Mouse (Mus musculus) testis, postnatal 10 days (tissue): ENCODE results near the gene Gucd1.
A peak's percentile ranks its signal among the peaks of the same experiment; 100 is the strongest.

Experiments used
- DNase-seq: peaks from one replicate; pipeline ENCODE4 v3.0.0; 2021; ENCODE audit warnings: low spot score

Gucd1 gene

DNA sequence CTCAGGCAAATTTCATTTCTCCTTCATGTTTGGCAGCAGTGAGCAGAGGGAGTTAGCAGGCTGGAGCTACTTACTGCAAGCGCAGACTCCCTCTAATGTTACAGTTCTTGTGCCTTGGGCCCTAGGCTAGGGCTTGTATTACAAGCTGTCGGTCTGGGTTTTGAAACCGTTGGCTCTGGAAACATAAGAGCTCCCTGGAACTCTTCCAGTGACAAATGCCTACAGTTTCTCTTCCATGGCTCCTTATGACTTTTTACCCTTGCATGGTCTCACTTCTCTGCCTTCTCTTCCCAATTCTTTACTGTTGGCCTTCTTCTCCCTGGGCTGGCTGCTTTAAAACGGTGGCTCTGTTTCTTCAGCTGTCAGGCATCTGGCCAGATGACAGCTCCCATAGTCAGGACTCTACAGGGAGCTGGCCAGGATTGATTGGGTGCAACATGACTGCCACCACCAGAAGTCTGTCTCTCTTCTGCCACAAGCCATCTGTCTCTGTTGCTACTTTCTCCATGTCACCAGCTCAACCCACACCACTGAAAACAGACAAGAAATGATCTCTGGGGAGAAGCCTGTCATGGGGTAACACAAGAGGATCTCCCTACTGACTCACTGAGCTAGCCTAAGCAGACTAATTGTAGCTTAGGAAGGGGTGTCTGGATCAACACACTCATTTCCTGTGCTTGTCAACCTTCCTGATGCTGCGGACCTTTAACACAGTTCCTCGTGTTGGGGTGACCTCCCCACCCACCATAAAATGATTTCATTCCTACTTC is 51.8 kb downstream of the Gucd1 start:
- DNase-seq: peak; percentile 28

DNA sequence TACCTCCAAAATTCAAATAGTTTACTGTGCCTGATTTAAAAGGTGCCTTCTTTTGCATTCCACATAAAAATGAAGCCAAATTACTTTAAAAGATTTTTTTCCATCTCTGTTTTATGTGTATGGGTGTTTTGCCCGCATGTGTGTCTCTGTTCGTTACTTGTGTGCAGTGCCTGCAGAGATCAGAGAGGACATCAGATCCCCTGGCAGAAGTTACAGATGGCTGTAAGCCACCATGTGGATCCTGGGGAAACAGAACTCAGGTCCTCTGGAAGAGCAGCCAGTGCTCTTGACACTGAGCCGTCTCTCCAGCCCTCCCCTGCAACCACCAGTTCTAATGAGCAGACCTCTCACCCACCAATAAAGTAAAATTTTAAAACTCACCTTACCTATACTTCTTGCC is 55.0 kb downstream of the Gucd1 start:
- peak; percentile 14 for DNase-seq

GRCm38 (mm10) chr10:75458329-75458728 is 59.4 kb downstream of the Gucd1 start:
- no peak for DNase-seq

DNA sequence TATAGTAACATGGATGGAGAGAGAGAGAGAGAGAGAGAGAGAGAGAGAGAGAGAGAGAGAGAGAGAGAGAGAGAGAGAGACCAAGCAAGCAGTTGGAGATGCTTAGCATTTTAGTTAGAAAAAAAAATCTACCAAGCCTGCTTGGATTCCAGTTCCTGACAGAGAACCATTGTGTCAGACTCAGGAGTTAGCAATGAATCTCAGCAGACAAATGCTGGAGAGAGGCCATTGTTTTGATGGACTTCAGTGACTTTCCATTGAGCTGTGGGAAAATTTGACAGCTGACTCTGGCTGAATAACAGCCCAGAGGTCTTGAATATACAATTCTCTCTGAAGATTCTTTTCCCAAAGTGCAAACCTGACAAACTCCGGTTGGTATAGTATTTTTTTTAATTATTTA is 59.9 kb downstream of the Gucd1 start:
- DNase-seq: no peak

DNA sequence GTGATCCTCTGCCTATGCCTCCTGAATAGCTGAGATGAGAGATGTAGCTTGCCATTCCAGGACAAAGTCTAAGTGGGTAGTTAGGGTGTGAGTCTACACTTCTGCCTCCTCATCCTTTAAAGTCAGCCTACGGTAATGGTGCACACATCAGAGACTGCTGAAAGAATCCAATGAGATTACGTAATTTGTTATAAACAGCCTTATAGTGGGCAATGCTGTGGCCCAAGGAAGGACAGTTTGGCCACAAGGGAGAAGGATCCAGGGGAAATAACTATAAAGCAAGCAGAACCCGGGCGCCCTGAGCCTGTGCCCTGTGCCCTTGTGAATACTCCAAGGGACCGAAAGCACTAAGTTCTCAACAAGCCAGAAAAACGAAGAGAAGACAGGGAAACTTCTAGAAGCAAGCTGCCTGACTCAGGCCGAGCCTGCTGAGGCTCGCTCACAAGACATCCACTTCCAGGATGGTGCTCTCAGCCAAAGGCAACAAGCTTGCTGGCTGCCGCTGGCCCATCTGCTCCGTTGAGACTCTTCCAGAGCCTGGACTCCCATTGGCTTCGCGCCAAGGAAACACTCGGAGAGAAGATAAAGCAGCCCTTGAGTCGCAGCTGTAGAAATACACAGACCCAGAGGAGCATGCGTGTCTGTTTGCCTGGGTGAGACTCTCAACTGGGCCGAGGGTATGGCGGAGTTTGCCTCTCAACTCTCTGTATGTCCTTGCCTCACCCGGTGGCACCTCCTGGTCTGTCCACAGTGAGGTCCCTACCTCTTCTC is 61.5 kb downstream of the Gucd1 start:
- DNase-seq: peak; percentile 41

- DNase-seq: peak; percentile 75
Measured at GRCm38 (mm10) chr10:75451036-75451786, 66.6 kb downstream of the Gucd1 start.

DNA sequence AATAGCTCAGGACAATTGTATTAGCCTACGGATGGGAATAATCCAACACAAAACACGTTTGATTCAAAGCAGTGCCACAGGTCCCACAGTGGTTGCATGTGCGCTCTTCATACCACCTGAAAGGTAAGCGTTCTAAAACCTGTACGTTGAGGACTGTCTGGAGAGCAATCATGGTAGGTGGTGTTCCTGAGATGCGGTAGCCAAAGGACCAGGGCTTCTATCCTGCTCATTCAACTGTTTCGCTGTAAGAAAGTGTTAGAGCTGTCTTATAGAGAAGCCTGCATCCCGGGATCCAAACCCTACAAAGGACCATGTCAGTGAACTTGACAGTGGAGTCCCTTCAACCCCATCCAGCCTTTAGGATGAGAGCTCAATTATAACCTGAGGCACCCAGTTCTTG is 67.4 kb downstream of the Gucd1 start:
- no peak for DNase-seq

DNA sequence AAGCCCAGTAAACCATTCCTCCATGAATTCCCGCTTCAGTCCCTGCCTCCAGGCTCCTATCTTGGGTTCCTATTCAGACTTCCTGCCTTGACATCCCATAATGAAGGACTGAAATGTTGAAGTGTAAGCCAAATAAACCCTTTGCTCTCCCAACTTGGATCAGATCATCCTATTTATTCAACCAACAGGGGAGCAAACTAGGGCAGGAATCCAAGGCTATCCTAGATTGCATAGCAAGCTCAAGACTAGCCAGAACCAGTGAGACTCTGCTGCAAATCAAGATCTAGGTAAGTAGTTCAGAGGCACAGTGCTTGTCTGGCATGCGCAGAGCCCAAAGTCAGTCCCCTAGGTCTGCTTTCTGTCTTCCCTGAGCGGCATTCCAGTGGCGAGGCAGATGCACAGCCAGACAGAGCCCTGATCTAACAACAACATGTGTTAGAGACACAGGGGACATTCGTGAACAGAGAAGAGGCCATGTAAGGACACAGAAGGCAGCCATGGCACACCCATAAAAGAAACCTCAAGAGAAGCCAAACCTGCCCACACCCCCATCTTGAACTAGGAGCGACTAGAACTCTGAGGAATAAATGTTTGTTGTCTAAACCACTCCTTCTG is 68.9 kb downstream of the Gucd1 start:
- no peak for DNase-seq

GRCm38 (mm10) chr10:75447489-75447888 is 70.3 kb downstream of the Gucd1 start:
- DNase-seq: no peak

DNA sequence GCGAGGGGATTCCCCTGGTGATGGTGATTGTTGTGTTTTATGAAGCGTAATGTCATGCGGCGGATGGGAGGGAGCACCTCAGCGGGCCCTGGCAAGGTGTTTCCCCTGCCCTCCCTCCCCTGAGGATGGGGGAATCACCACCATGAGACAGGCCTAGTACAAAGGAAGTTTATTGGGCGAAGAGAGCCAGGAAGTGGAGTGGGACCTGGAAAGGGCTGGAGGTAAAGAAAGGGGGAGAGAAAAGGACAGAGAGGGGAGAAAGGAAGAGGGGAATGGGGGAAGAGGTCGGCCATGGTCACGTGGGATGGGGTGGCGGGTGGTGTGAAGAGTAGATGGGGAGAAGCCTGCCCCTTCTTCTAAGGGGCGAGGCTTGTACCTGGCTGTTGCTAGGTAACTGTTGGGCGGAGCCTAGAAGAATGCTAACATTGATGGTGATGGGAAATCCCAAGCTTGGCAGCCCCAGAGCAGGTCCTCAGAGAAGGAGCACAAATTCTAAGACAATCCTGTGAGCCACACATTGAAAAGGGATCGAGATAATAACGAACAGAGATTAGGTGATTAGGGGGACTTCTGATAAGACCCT is 71.2 kb downstream of the Gucd1 start:
- no peak for DNase-seq

DNA sequence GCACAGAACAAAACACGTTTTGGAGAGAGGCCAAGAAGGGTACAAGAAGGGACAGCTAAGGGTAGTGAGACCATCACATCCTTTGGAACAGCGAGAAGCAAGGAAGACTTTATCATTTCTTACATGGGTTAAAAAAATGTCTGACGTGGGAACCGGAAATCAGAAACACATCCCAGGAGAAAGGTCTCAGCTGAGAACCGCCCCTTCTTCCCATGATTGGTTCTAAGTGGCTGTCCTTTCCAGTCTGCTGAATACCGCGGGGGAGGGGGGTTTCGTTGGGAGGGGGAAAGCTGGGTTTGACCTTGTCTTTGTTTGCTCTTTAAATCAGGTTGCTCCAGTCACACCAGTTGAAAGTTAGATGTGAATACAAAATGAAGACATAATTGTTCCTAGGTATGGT is 72.7 kb downstream of the Gucd1 start:
- DNase-seq: no peak

GRCm38 (mm10) chr10:75444111-75444826 is 73.5 kb downstream of the Gucd1 start:
- peak; percentile 57 for DNase-seq

GRCm38 (mm10) chr10:75443017-75443416 is 74.8 kb downstream of the Gucd1 start:
- no peak for DNase-seq

- no peak for DNase-seq
Measured at GRCm38 (mm10) chr10:75441800-75442199, 76.0 kb downstream of the Gucd1 start.

DNA sequence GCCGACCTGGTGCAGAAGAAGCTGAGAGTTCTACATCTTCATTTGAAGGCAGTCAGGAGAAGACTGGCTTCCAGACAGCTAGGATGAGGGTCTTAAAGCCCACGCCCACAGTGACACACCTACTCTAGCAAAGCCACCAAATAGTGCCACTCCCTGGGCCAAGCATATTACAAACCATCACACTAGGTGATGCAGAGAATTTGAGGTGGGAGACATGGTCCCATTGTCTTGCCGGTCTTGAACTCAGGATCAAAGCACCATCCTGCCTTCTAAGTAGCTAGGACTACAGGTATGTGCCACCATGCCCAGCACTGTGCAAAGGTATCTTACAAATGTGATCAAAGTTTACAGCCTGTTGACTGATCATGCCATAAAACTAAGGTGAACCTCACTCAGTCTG is 77.0 kb downstream of the Gucd1 start:
- DNase-seq: no peak

DNA sequence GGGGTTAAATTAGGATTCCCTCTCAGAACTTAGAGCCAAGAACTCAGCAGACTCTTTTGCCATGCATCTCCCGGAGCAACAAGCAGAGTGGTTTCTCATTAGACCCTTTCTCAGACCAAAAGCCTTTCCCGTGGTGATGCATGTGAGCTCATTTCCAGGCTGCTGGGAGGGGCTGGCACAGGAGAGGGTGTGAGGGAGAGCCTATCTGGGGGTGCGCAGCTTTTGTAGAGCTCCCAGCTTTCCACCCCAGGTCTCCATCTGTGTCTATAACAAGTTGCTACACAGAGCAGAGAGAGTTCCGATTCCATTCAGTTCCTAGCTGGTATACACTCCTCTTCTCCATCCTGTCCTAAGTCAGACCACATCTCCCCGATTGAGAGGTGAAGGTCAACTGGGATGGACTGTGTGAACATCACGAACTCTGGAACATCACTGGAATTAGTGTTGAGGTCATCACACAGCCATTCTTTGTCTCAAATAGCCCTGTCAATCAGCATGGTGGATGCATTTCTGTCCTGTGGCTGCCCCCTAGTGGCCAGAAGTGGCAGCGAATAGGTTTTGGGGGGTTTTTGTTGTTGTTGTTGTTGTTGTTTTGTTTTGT is 78.5 kb downstream of the Gucd1 start:
- peak; percentile 65 for DNase-seq

DNA sequence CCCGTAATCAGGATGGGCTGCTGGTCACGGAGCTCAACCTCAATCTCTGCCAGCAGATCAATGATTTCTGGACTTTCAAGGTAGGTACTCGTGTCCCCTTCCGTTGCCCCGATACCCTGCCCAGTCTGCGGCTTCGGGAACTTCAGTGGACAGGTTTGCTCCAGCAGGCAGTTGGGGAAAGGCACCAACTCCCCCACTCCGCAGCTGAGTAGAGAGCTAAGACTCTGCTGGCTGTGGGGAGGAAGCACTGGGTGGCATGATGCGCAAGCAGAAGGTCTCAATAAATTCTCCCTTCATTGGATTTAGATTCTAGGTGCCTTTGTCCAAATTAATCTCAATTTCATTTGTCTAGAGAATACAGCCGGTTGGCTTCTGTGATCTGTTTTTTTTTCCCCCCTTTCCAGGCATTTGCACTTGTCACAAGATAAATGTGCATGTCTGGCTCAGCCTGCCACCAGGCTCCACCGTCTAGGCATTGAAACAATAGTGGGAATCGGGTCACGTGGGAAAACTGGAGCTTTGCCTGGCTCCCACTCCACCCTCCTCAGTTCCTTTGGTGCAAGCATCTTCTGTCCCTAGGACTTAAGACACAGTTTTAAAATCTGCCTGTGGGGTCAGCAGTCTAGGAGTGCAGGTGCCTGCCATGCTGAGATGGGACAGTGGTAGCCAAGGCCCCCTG is 79.5 kb downstream of the Gucd1 start:
- DNase-seq: peak; percentile 43

GRCm38 (mm10) chr10:75437284-75437683 is 80.5 kb downstream of the Gucd1 start:
- no peak for DNase-seq

DNA sequence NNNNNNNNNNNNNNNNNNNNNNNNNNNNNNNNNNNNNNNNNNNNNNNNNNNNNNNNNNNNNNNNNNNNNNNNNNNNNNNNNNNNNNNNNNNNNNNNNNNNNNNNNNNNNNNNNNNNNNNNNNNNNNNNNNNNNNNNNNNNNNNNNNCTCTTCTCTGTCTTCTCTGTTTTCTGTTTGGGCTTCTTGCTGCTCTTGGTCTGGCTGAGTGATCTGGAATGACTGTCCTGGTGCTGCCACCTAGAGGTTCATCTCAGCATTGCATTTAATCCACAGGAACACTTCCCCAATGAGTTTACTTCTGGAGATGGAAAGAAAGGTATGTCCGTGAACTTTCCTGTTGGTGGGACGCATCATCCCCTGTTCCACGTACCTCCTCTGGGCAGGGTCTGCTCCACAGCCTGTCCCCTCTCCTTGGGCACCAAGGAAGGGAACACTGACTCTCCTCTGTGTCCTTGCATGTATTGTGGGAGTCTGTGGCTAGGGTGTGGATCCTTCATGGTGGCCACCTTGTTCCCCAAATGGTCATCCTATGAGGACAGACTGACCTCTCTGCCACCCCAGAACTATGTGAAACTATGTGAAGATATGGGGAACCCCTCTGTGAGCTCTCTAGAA is 81.1 kb downstream of the Gucd1 start:
- peak; percentile 89 for DNase-seq

DNA sequence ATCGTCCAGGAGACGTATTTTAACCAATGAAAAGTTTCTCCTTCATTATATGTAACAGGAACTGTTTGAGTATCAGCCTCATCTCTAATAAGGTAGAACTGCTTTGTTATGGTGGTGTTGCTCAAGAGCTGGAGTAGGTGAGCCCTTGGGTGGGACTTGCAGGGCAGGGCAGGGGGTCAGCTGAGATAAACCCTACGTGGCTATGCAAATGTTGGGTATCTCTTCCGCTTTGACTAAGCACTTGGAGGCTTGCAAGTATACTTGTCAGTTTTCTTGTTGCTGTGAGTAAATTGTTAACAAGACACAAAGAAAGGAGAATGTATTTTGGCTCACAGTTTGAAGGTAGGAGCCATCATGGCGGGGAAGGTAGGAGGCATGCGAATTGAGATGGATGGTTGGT is 87.1 kb downstream of the Gucd1 start:
- no peak for DNase-seq
